Mouse (Mus musculus) layer of hippocampus, adult 18-20 months (tissue): ENCODE measurements around the gene Twf2. TPM values are rescaled to one million over a fixed set of nuclear protein-coding genes. Genes with fewer than 3 reads are reported as not detected.

Experiments used
- DNase-seq, 2 experiments: peaks; one replicate each; pipeline ENCODE4 v3.0.0; 2022; ENCODE audit warnings: low spot score in 2 of 2
- total RNA-seq, 2 experiments: library from RNA; stranded (reverse); gene quantifications; 2 replicates each; pipeline ENCODE4 v1.2.3; 2021

Twf2 gene
- total RNA-seq, 2 experiments from 2014 or later: 58.4 to 60.6 TPM

- no peak for DNase-seq
These were observed 25.1 kb upstream of the Twf2 start for GRCm38 (mm10) chr9:106177799-106178198.

- no peak for DNase-seq
These were observed 23.5 kb upstream of the Twf2 start for GRCm38 (mm10) chr9:106179454-106179853.

- DNase-seq: no peak
These were observed 22.9 kb upstream of the Twf2 start for GRCm38 (mm10) chr9:106179964-106180363.

GRCm38 (mm10) chr9:106182146-106182545 lies 20.8 kb upstream of the Twf2 start:
- DNase-seq: no peak

GRCm38 (mm10) chr9:106183996-106184395 lies 18.9 kb upstream of the Twf2 start:
- DNase-seq: no peak

- DNase-seq: no peak
These were observed 11.6 kb upstream of the Twf2 start for GRCm38 (mm10) chr9:106191355-106191754.

- no peak for DNase-seq
These were observed 10.9 kb upstream of the Twf2 start for GRCm38 (mm10) chr9:106192024-106192423.

GRCm38 (mm10) chr9:106192998-106193397 lies 9.9 kb upstream of the Twf2 start:
- no peak for DNase-seq

- DNase-seq: peak in 1 of 2 experiments; percentile 67
These were observed 8.7 kb upstream of the Twf2 start for GRCm38 (mm10) chr9:106193930-106194807.

- DNase-seq: no peak
These were observed 7.2 kb upstream of the Twf2 start for GRCm38 (mm10) chr9:106195693-106196092.

- no peak for DNase-seq
These were observed 5.7 kb upstream of the Twf2 start for GRCm38 (mm10) chr9:106197081-106197713.

GRCm38 (mm10) chr9:106197732-106198131 lies 5.2 kb upstream of the Twf2 start:
- DNase-seq: no peak

GRCm38 (mm10) chr9:106198962-106199458 lies 3.9 kb upstream of the Twf2 start:
- DNase-seq: no peak

GRCm38 (mm10) chr9:106199535-106200272 lies 3.2 kb upstream of the Twf2 start, which contains the start of gene Ppm1m:
Ppm1m (minus strand) TSS chr9:106199746.
- no peak for DNase-seq

- DNase-seq: no peak
These were observed 1.0 kb upstream of the Twf2 start for GRCm38 (mm10) chr9:106201895-106202294.

- DNase-seq: no peak
These were observed 1.3 kb downstream of the Twf2 start for GRCm38 (mm10) chr9:106203990-106204851.

GRCm38 (mm10) chr9:106205713-106206290 lies 2.9 kb downstream of the Twf2 start:
- DNase-seq: no peak

GRCm38 (mm10) chr9:106206515-106206914 lies 3.6 kb downstream of the Twf2 start:
- DNase-seq: no peak

- no peak for DNase-seq
These were observed 5.3 kb downstream of the Twf2 start for GRCm38 (mm10) chr9:106208181-106208580.

- no peak for DNase-seq
These were observed 7.0 kb downstream of the Twf2 start for GRCm38 (mm10) chr9:106209954-106210353.
